Mouse (Mus musculus): ENCODE data around the gene Homer2.

- TF ChIP-seq CTCF (IDR thresholded peaks at IDR 0.05; ENCODE audit: low read depth), result no peak
- TF ChIP-seq EP300 (IDR thresholded peaks at IDR 0.05; ENCODE audit: low read depth), result no peak
These were observed 129.5 kb downstream of the Homer2 start for GRCm38 (mm10) chr7:81577872-81578271.
